Mouse (Mus musculus) liver, postnatal 0 days (tissue): ENCODE measurements around the gene Tiparp. TPM values are rescaled to one million over a fixed set of nuclear protein-coding genes. Genes with fewer than 3 reads are reported as not detected.

Source experiments
- ATAC-seq: fragments of 200-750 bp; cut with Nextera tagmentation; 2 replicates; pipeline ENCODE4 v1.8.0; 2017; ENCODE audit warnings: mild to moderate bottlenecking, moderate library complexity
- DNase-seq: peaks from one replicate; pipeline ENCODE4 v3.0.0-alpha.2; 2016
- H3K27ac ChIP-seq: fragments of 300-500 bp; sonication (generic); 2 replicates; pipeline ENCODE4 v1.5.1; 2014; ENCODE audit warnings: antibody characterized with exemption, moderate library complexity, mild to moderate bottlenecking, low read depth
- H3K27me3 ChIP-seq: fragments of 300-500 bp; sonication (generic); 2 replicates; pipeline ENCODE4 v1.6.1; 2014; ENCODE audit warnings: low read length, control low read depth, mixed read lengths; ENCODE audit not compliant: insufficient read depth
- H3K36me3 ChIP-seq: fragments of 300-500 bp; sonication (generic); replicated peaks from 2 replicates; pipeline ENCODE4 v1.6.1; 2014; ENCODE audit warnings: mild to moderate bottlenecking, control low read depth, low read length, moderate library complexity, mixed read lengths; ENCODE audit not compliant: insufficient read depth
- H3K4me1 ChIP-seq: fragments of 300-500 bp; sonication (generic); 2 replicates; pipeline ENCODE4 v1.6.1; 2014; ENCODE audit warnings: antibody characterized with exemption, mild to moderate bottlenecking, control low read depth; ENCODE audit not compliant: insufficient read depth
- H3K4me2 ChIP-seq: fragments of 300-500 bp; sonication (generic); 2 replicates; pipeline ENCODE4 v1.6.1; 2014; ENCODE audit warnings: low read depth, mild to moderate bottlenecking, low read length, moderate library complexity, mixed read lengths
- H3K4me3 ChIP-seq: fragments of 300-500 bp; sonication (generic); 2 replicates; pipeline ENCODE4 v1.5.1; 2014; ENCODE audit warnings: low read depth, low read length
- H3K9ac ChIP-seq: fragments of 300-500 bp; sonication (generic); replicated peaks from 2 replicates; pipeline ENCODE4 v1.6.1; 2014; ENCODE audit warnings: mild to moderate bottlenecking, moderate library complexity
- H3K9me3 ChIP-seq: fragments of 300-500 bp; sonication (generic); 2 replicates; pipeline ENCODE4 v1.6.1; 2016; ENCODE audit warnings: mild to moderate bottlenecking, control low read depth, low read length, mixed read lengths
- CTCF ChIP-seq: sonication (generic); IDR thresholded peaks from 2 replicates; pipeline ENCODE4 v1.5.1; 2016; ENCODE audit warnings: antibody characterized with exemption, low read depth
- EP300 ChIP-seq: IDR thresholded peaks from 2 replicates; pipeline ENCODE4 v1.6.1; 2016; ENCODE audit warnings: antibody characterized with exemption, low read depth, mild to moderate bottlenecking
- WGBS: fragments of 180-500 bp; shearing (Covaris S2); extraction: QIAGEN DNeasy Blood & Tissue Kit; methylation state at CpG from one replicate; pipeline ENCODE4 v1.1.7; 2014; ENCODE audit not compliant: insufficient replicate concordance; 5-methylcytosine and 5-hydroxymethylcytosine counted together
- polyA plus RNA-seq: library from polyadenylated mRNA; unstranded; fragments of >200 nt; fragmentation: Nextera tagmentation; extraction: Ambion mirVana; gene quantifications from 2 replicates; pipeline ENCODE4 v1.2.1, GENCODE M21; 2015

The Tiparp gene
- polyA plus RNA-seq, 1 experiment from 2014 or later, result 7.4 TPM

DNA sequence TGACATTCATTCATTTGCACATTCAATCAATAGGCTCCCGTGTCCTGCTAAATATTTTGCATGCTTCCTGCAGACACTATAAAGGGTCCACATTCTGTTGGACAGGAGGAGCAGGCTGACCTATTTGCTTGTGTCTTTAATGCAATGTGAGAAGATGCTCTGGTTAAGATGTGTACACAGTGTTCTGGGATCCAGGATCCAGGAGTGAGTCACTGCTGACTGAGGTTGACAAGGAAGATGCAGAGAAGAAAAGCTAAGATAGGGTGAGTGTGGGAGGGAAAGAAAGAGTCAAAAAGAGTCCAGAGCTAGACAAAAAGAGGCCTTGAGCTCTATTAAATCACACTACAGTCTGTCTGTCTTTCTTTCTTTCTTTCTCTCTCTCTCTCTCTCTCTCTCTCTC is 56.1 kb downstream of the Tiparp start:
- Histone ChIP-seq H3K9me3 (no peaks in the 10 kb centered on the region), H3K27ac (no peak overlapping the region), H3K4me1 (peaks cover 12% of the 10 kb centered on the region), H3K9ac (no peak overlapping the region), H3K4me2 (no peak overlapping the region), H3K4me3 (no peak overlapping the region), H3K27me3 (no peaks in the 10 kb centered on the region), H3K36me3 (no peaks in the 10 kb centered on the region)
- DNase-seq (no peak), ATAC-seq (no peak)
- WGBS, result 54% methylated on average over 1 of the region's 1 CpGs
- TF ChIP-seq EP300, result no peak
- no peak for TF ChIP-seq CTCF

DNA sequence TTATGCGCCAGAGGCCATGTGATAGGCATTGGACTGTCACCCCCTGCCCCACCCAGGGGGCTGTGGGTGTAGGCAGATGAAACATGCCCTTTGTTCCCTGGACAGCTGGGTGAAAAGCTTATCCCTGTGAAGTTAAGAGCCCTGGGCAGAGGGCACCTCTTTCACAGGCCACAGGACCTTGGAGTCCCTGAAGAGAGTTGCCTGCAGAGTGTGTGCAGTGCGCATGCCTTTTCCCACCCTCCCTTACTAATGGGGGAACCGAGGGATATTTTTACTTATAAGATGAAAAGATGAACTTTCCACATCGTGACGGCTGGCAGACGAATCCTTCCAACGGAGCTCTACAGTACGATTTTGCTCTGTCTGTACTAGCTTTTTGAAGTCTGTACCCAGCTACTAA is 57.1 kb downstream of the Tiparp start:
- H3K4me3 ChIP-seq, result no peak overlapping the region
- no peak overlapping the region for H3K4me2 ChIP-seq
- no peak for TF ChIP-seq EP300
- no peak for TF ChIP-seq CTCF
- WGBS, result 69% methylated on average over 8 of the region's 8 CpGs
- no peaks in the 10 kb centered on the region for H3K27me3 ChIP-seq
- no peak for DNase-seq
- H3K4me1 ChIP-seq, result peaks cover 11% of the 10 kb centered on the region
- no peaks in the 10 kb centered on the region for H3K36me3 ChIP-seq
- no peak overlapping the region for H3K9ac ChIP-seq
- no peak for ATAC-seq
- no peaks in the 10 kb centered on the region for H3K9me3 ChIP-seq
- no peak overlapping the region for H3K27ac ChIP-seq

DNA sequence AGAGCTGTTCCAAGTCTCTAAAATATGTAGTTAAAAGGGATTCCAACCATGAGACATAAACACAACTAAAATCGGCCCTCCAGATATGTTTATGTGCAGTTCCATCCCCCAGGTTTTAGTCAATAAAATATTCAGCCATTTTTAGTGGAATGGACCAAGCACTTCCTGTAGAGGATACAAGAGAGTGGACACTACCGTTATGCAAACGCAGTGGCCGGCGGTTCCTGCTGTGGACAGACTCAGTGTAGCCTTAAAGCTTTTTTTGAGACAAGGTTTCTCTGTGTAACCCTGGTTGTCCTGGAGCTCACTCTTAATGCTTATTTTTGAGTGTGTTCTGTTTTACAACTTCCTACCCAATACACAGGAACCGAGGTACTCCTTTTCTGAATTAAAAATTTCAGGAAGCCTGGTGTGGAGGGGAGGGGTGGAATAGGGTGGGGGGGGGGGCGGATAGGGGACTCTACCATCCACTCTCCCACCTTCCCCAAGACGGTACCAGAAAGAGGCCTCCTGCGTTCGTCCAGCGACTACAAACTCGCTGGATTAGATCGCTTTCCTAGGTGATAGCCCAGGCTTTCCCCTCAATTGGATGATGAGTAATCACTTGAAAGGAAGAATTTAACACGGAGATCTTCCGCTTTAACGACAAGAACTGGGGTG is 57.7 kb downstream of the Tiparp start:
- 26% methylated on average over 16 of the region's 16 CpGs for WGBS
- H3K27ac ChIP-seq, result no peak overlapping the region
- peak overlapping the region; percentile 64 for H3K4me2 ChIP-seq
- peak overlapping the region; percentile 30; the same call in 1 of the 2 replicates for H3K9ac ChIP-seq
- H3K27me3 ChIP-seq, result no peaks in the 10 kb centered on the region
- H3K4me1 ChIP-seq, result peaks cover 10% of the 10 kb centered on the region
- TF ChIP-seq CTCF (no peak), EP300 (no peak)
- H3K4me3 ChIP-seq, result peak overlapping the region; percentile 35
- H3K9me3 ChIP-seq, result no peaks in the 10 kb centered on the region
- DNase-seq (no peak), ATAC-seq (no peak)
- no peaks in the 10 kb centered on the region for H3K36me3 ChIP-seq

DNA sequence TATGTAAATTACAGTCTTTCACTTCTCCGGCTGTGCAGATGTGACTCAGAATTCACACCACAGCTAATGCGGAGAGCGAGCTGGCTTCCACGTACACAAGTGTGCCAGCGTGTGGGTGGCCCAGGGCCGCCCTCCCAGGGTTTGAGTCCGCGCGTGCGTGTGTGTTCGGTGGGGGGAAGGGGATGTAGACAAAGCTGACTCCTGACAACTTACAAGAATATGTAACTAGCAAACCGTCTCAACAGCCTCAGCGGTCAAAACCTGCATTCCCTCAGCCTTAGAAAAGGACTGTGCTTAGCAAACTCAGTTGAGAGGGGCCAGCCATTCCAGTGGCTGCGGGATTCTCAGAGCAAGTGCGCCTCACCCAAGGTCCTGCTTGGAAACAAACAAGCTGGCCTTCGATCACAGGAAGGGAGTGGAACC is 58.3 kb downstream of the Tiparp start:
- Histone ChIP-seq H3K9ac (peak overlapping the region; percentile 30; the same call in 1 of the 2 replicates), H3K9me3 (no peaks in the 10 kb centered on the region), H3K27me3 (no peaks in the 10 kb centered on the region), H3K4me2 (peak overlapping the region; percentile 64), H3K36me3 (no peaks in the 10 kb centered on the region), H3K4me3 (peak overlapping the region; percentile 35), H3K4me1 (peaks cover 10% of the 10 kb centered on the region), H3K27ac (no peak overlapping the region)
- WGBS, result 10% methylated on average over 16 of the region's 16 CpGs
- peak; percentile 27 for DNase-seq
- ATAC-seq, result peak; percentile 29; the same call in 1 of the 2 replicates
- no peak for TF ChIP-seq CTCF
- TF ChIP-seq EP300, result no peak

DNA sequence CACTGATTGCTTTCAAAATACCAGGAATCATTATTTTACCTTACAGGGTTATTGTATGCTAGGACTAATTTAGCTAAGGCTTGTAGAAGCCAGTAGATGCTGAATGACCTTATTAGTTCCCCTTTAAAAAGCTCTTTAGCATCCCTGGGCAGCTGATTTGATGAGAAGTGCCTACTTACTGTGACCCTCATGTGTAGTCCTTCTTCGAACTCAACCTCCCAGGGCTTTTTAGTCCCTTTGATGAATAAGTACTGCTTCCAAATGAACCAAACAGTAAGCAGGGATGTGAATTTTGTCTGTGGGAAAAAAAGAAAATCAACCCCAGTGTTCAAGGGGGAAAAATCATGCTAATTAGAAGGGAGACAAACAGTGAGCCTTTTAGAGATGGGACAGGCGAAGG is 58.8 kb downstream of the Tiparp start:
- H3K9ac ChIP-seq, result no peak overlapping the region; the same call in 1 of the 2 replicates
- no peak overlapping the region for H3K27ac ChIP-seq
- no peaks in the 10 kb centered on the region for H3K27me3 ChIP-seq
- DNase-seq, result no peak
- TF ChIP-seq EP300 (no peak), CTCF (no peak)
- H3K4me1 ChIP-seq, result peaks cover 10% of the 10 kb centered on the region
- peak overlapping the region; percentile 35; the same call in 1 of the 2 replicates for H3K4me3 ChIP-seq
- H3K36me3 ChIP-seq, result no peaks in the 10 kb centered on the region
- WGBS, result 76% methylated on average over 2 of the region's 2 CpGs
- no peaks in the 10 kb centered on the region for H3K9me3 ChIP-seq
- ATAC-seq, result no peak
- peak overlapping the region; percentile 64 for H3K4me2 ChIP-seq

DNA sequence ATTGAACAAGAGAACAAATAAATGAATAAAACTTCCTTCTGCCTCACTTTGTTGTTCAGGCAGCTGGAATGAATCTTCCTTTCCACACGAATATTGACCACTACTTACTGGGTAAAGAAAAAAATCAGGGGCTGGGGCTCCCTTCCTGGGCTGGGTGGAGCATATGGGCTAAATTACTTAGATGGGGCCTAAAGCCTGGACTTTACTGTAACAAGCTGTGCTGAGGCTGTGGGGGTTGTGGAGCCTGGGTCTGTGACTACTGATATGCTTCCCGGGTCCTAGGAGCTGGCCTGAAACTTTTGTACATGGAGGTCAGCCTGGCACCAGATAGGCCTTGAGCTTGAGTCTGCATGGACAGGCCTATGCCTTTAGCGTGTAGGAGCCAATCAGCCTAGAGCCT is 60.2 kb downstream of the Tiparp start:
- H3K4me2 ChIP-seq, result no peak overlapping the region
- H3K4me1 ChIP-seq, result peaks cover 10% of the 10 kb centered on the region
- H3K27ac ChIP-seq, result no peak overlapping the region
- no peaks in the 10 kb centered on the region for H3K9me3 ChIP-seq
- TF ChIP-seq CTCF (no peak), EP300 (no peak)
- ATAC-seq (no peak), DNase-seq (no peak)
- no peaks in the 10 kb centered on the region for H3K27me3 ChIP-seq
- H3K36me3 ChIP-seq, result no peaks in the 10 kb centered on the region
- 68% methylated on average over 3 of the region's 3 CpGs for WGBS
- H3K9ac ChIP-seq, result no peak overlapping the region
- no peak overlapping the region for H3K4me3 ChIP-seq

DNA sequence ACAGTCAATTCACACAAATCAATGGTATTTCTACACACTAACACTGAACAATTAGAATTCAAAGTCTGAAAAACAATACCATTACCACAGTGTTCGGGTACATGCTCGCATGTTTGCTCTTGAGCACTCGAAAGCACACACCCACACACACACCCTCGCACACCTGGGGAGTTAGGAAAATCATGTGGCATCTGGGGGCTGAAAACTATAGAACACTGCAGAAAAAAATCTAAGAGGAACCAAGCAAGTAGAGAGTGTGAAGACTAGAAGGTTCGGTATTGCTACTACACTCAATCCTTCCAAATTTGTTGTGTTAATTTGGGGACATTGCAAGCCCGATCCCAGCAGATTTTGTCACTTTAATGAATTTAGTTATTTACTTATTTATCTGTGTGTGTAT is 64.6 kb downstream of the Tiparp start:
- no peaks in the 10 kb centered on the region for H3K9me3 ChIP-seq
- H3K27me3 ChIP-seq, result no peaks in the 10 kb centered on the region
- 84% methylated on average over 6 of the region's 6 CpGs for WGBS
- no peak overlapping the region for H3K9ac ChIP-seq
- H3K4me3 ChIP-seq, result no peak overlapping the region
- ATAC-seq (no peak), DNase-seq (no peak)
- H3K4me2 ChIP-seq, result no peak overlapping the region
- H3K4me1 ChIP-seq, result no peaks in the 10 kb centered on the region
- no peaks in the 10 kb centered on the region for H3K36me3 ChIP-seq
- H3K27ac ChIP-seq, result no peak overlapping the region
- no peak for TF ChIP-seq CTCF
- no peak for TF ChIP-seq EP300
